Mouse (Mus musculus) spleen, adult 2 months (tissue): ENCODE measurements around the gene Abhd10. TPM values are rescaled to one million over a fixed set of nuclear protein-coding genes. Genes with fewer than 3 reads are reported as not detected.
A peak's percentile ranks its signal among the peaks of the same experiment; 100 is the strongest.

Experiments used
- DNase-seq, 2 experiments: peaks; one replicate each; pipeline versions ENCODE4 v3.0.0 to v3.0.0-alpha.2; 2012 to 2021; ENCODE audit warnings: low spot score in 2 of 2, low read depth in 1 of 2
- H3K27ac ChIP-seq: fragments of 200-500 bp; 2 replicates; pipeline ENCODE4 v1.5.1; 2012; ENCODE audit warnings: low read length, inconsistent platforms; ENCODE audit not compliant: insufficient read depth
- H3K27me3 ChIP-seq: fragments of 200-500 bp; 2 replicates; pipeline ENCODE4 v1.6.1; 2012; ENCODE audit warnings: mild to moderate bottlenecking, moderate library complexity, low read length, inconsistent platforms; ENCODE audit not compliant: control insufficient read depth, insufficient read depth
- H3K36me3 ChIP-seq: fragments of 200-500 bp; 2 replicates; pipeline ENCODE4 v1.6.1; 2012; ENCODE audit warnings: mild to moderate bottlenecking, low read length, inconsistent platforms; ENCODE audit not compliant: control insufficient read depth, insufficient read depth
- H3K4me1 ChIP-seq: fragments of 200-500 bp; 2 replicates; pipeline ENCODE4 v1.6.1; 2011; ENCODE audit warnings: inconsistent platforms; ENCODE audit not compliant: control insufficient read depth, insufficient read depth, insufficient read length
- H3K4me3 ChIP-seq: fragments of 200-500 bp; 2 replicates; pipeline ENCODE4 v1.5.1; 2011; ENCODE audit warnings: mild to moderate bottlenecking, inconsistent platforms; ENCODE audit not compliant: insufficient read depth, insufficient read length; ENCODE audit errors: extremely low read depth
- CTCF ChIP-seq: fragments of 200-500 bp; IDR thresholded peaks from 2 replicates; pipeline ENCODE4 v1.5.1; 2011; ENCODE audit warnings: mild to moderate bottlenecking, inconsistent platforms; ENCODE audit not compliant: insufficient read depth, insufficient read length, insufficient replicate concordance; ENCODE audit errors: extremely low read depth
- POLR2A ChIP-seq: fragments of 200-500 bp; IDR thresholded peaks from 2 replicates; pipeline ENCODE4 v1.6.1; 2011; ENCODE audit warnings: low read depth, low read length, inconsistent platforms
- WGBS: fragments of 180-500 bp; shearing (Covaris S2); methylation state at CpG from one replicate; pipeline ENCODE4 v1.1.7; 2018; 5-methylcytosine and 5-hydroxymethylcytosine counted together
- polyA plus RNA-seq: library from polyadenylated mRNA; depleted of rRNA; stranded (reverse); fragments of >200 nt; gene quantifications from 2 replicates; pipeline ENCODE4 v1.2.3, GENCODE M21; 2012; rRNA removed

Gene Abhd10
- 3.6 and 3.7 TPM in 2 replicates for polyA plus RNA-seq

DNA sequence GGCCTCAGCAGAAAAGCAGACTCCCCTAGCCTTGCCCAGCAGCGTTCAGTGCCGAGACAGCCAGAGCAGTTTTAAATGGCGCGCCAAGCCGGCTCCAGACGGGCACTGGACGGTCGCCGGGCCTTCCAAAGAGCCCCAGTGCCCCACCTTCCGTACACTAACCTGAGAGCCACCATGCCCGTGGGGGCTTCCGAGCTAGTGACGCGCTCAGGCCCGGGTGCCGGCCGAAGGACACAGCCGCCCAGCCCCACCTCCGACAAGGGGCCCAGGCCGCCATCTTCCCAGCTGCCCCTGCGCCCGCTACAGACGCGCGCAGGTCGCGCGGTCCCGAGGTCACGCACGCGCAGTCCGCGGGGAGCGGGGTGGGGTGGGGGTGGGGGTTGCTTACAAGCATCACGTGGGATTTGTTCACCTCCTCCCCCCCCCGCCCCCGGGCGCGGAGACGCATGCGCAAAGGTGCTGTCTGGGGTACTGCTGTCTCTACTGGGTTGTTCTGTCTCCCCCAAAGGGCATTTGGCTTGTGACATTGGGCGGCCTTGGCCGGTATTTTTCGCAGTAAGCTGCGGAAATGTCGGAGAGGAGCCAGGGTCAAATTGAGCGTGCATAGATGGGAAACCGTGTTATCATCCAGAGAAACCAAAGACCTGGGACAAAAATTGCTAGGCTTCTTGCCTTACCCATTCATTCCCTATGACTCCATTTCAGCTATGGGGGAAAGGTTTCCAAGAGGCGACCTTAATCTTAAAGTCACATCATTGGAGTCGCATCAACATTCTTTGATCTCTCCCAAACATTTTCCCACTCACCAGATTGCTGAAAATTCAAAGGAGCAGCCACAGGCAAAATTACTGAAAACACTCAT lies at the start of gene Abhd10:
Gene Abhd10, minus strand, starts transcription at position 341 of the 862 bp plus-strand sequence.
- Histone ChIP-seq H3K36me3 (no peaks in the 10 kb centered on the region), H3K4me3 (peak within 1 kb of the TSS; percentile 98), H3K27ac (peak within 1 kb of the TSS; percentile 88), H3K27me3 (no peaks in the 10 kb centered on the region), H3K4me1 (peaks cover 2% of the 10 kb centered on the region; the same call in 1 of the 2 replicates)
- peak; percentile 84 to 93 for DNase-seq
- TF ChIP-seq POLR2A, result peak; percentile 86
- TF ChIP-seq CTCF, result no peak
- 1% methylated on average over 51 of the region's 51 CpGs for WGBS

DNA sequence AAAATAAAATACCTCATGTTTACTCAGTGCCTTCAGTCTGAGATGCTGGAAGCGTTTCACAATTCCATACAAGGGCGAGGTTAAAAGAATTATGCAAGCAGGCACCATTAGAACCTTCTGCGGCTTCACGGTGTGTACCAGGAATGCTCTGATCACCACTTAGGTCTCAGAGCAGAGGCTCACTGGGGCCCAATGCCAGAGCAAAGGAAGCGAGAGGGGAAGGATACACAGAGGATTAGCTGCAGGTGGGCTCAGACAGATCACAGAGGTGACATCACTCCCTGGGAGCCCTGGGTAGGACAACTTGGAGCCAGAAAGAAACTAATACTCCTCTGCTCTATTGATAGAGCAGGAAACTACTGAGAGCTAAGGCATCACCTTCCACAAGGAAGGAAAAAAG lies 48.5 kb upstream of the Abhd10 start:
- Histone ChIP-seq H3K27ac (no peak overlapping the region), H3K27me3 (no peaks in the 10 kb centered on the region), H3K4me1 (no peaks in the 10 kb centered on the region), H3K4me3 (no peak overlapping the region), H3K36me3 (no peaks in the 10 kb centered on the region)
- DNase-seq, result no peak
- 86% methylated on average over 5 of the region's 5 CpGs for WGBS
- no peak for TF ChIP-seq POLR2A
- no peak for TF ChIP-seq CTCF

DNA sequence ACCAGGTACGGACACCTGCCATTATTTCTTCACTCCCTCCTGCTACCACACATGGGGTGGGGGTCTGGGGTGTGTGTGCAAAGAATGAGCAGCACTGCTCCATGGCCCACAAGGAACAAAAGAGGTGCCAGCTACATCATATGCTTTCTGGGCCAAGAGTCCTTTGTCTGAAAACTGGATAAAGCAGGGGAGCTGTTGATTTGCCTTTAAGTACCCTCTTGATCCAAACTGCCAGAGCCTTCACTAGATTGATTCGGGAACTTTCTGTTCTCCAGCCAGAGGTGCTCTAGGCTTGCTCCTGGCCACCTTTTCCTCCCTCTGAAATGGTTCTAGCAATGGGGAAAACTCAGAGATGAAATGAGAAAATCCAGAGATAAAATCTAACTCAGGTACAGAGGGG lies 46.6 kb upstream of the Abhd10 start:
- DNase-seq, result no peak
- H3K27me3 ChIP-seq, result no peaks in the 10 kb centered on the region
- H3K4me3 ChIP-seq, result no peak overlapping the region
- no peak overlapping the region for H3K27ac ChIP-seq
- H3K4me1 ChIP-seq, result no peaks in the 10 kb centered on the region
- no peaks in the 10 kb centered on the region for H3K36me3 ChIP-seq
- 81% methylated on average over 2 of the region's 2 CpGs for WGBS
- TF ChIP-seq POLR2A (no peak), CTCF (no peak)

DNA sequence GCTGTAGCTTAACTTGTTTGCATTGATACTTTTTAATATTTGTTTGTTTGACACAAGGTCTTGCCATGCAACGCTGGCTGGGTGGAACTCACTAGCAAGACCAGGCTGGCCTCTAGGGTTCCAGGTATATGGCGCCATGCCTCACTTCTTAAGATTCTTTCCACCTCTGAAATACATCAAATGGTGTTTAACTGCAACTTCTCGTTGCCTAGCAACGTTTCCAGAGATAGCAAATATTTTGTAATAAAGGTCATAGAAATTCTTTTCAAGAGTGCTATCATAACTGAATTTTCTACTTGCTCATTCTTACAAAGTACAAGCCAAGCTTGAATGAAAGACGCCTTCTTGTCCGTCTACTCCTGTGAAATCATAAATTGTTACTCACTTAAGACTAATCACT lies 44.9 kb upstream of the Abhd10 start:
- no peak overlapping the region for H3K27ac ChIP-seq
- H3K4me1 ChIP-seq, result no peaks in the 10 kb centered on the region
- H3K36me3 ChIP-seq, result no peaks in the 10 kb centered on the region
- no peak overlapping the region for H3K4me3 ChIP-seq
- DNase-seq, result no peak
- no peaks in the 10 kb centered on the region for H3K27me3 ChIP-seq
- TF ChIP-seq CTCF, result no peak
- TF ChIP-seq POLR2A, result no peak
- 92% methylated on average over 6 of the region's 6 CpGs for whole genome bisulfite sequencing

DNA sequence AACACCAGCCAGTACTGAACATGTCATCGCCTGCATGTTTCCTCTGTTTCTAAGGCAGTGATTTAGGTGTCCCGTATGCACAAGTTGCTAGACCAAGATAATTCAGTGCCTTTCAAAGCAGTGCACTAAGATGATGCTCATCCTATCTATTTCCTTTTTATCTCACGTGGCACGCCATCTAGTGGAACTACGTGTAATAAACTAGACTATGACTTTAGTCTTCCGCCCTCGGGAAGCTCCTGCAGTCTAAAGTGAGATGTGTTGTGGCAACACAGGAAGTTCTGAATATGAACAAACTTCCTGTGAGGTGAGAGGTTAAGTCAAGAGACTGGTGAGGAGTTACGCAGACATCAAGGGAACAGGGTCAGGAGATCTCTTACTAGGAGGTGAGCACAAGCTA lies 43.9 kb upstream of the Abhd10 start:
- Histone ChIP-seq H3K4me3 (no peak overlapping the region), H3K4me1 (no peaks in the 10 kb centered on the region), H3K36me3 (no peaks in the 10 kb centered on the region), H3K27me3 (no peaks in the 10 kb centered on the region), H3K27ac (no peak overlapping the region)
- no peak for TF ChIP-seq POLR2A
- no peak for TF ChIP-seq CTCF
- DNase-seq, result peak in 1 of 2 experiments; percentile 38
- WGBS, result 22% methylated on average over 8 of the region's 8 CpGs

DNA sequence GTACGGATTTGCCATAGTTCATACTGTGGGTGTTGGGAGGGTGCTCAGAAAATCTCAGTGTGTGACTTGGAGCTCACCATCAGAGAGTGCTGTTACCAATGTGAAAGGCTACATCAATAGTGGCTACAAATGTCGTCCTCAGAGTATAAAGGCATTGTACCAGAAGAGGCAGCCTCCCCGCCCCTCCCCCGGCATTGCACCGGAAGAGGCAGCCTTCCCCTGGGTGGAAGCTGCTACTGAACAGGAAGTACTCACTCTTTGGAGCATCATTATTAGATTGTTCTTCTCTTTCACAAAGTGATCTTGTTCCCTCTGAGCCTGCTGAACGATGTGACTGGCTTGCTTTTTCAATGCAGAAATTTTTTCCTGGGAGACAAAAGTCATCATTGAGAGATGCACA lies 37.2 kb upstream of the Abhd10 start:
- Histone ChIP-seq H3K4me1 (no peaks in the 10 kb centered on the region), H3K27ac (no peak overlapping the region), H3K36me3 (no peaks in the 10 kb centered on the region), H3K27me3 (no peaks in the 10 kb centered on the region), H3K4me3 (no peak overlapping the region)
- no peak for DNase-seq
- TF ChIP-seq POLR2A, result no peak
- WGBS, result 55% methylated on average over 6 of the region's 6 CpGs

DNA sequence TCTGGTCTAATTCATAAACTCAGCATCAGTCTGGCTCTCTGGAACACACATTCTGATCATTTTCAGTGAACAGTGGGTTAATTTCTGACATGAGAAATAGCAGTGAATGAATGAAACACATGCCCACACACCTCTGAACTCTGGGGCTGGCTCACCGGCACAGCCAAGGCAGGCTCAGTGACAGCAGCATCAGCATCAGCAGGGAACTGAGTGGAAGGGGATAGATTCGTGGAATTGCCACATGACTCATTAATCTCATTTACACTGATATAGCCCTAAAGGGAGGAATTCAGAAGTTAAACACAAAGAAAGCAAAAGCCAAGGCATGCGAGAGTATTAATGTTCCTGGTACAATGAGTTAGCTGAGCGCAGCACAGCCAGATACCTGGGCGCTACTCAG lies 32.1 kb upstream of the Abhd10 start:
- no peak overlapping the region for H3K27ac ChIP-seq
- DNase-seq, result no peak
- no peaks in the 10 kb centered on the region for H3K36me3 ChIP-seq
- TF ChIP-seq CTCF (no peak), POLR2A (no peak)
- no peak overlapping the region for H3K4me3 ChIP-seq
- no peaks in the 10 kb centered on the region for H3K4me1 ChIP-seq
- H3K27me3 ChIP-seq, result no peaks in the 10 kb centered on the region
- 87% methylated on average over 5 of the region's 5 CpGs for WGBS
